Mouse (Mus musculus): ENCODE measurements around the gene Pip4k2a. TPM values are rescaled to one million over a fixed set of nuclear protein-coding genes. Genes with fewer than 3 reads are reported as not detected.

Pip4k2a gene
- polyA plus RNA-seq, 1 experiment from 2014 or later = 14.3 TPM

GRCm38 (mm10) chr2:18985506-18985905, 12.4 kb downstream of the Pip4k2a start:
- Histone ChIP-seq H3K4me1 (ENCODE audit: control insufficient read depth, insufficient read depth, low read length) (no peaks in the 10 kb centered on the region), H3K27me3 (ENCODE audit: control insufficient read depth, insufficient read depth, low read length) (no peaks in the 10 kb centered on the region), H3K4me3 (ENCODE audit: low read length) (no peak overlapping the region), H3K4me2 (replicated peaks; ENCODE audit: low read depth, low read length) (no peak overlapping the region), H3K9ac (ENCODE audit: low read depth, low read length) (no peak overlapping the region), H3K9me3 (ENCODE audit: control insufficient read depth, low read length) (peaks cover 3% of the 10 kb centered on the region; the same call in 1 of the 2 replicates), H3K27ac (ENCODE audit: low read depth, low read length) (no peak overlapping the region), H3K36me3 (ENCODE audit: control insufficient read depth, insufficient read depth, low read length) (no peaks in the 10 kb centered on the region)
- 86% methylated on average over 3 of the region's 3 CpGs for WGBS
- ATAC-seq (ENCODE audit: low FRiP score, low TSS enrichment) = no peak

GRCm38 (mm10) chr2:18984095-18984847, 13.7 kb downstream of the Pip4k2a start:
- peaks cover 3% of the 10 kb centered on the region; the same call in 1 of the 2 replicates for H3K9me3 ChIP-seq (ENCODE audit: control insufficient read depth, low read length)
- H3K27ac ChIP-seq (ENCODE audit: low read depth, low read length) = no peak overlapping the region
- no peak overlapping the region for H3K4me3 ChIP-seq (ENCODE audit: low read length)
- H3K4me1 ChIP-seq (ENCODE audit: control insufficient read depth, insufficient read depth, low read length) = no peaks in the 10 kb centered on the region
- no peak for ATAC-seq (ENCODE audit: low FRiP score, low TSS enrichment)
- WGBS = 92% methylated on average over 15 of the region's 15 CpGs
- H3K36me3 ChIP-seq (ENCODE audit: control insufficient read depth, insufficient read depth, low read length) = no peaks in the 10 kb centered on the region
- no peak overlapping the region for H3K9ac ChIP-seq (ENCODE audit: low read depth, low read length)
- H3K27me3 ChIP-seq (ENCODE audit: control insufficient read depth, insufficient read depth, low read length) = no peaks in the 10 kb centered on the region
- no peak overlapping the region for H3K4me2 ChIP-seq (replicated peaks; ENCODE audit: low read depth, low read length)

GRCm38 (mm10) chr2:18983546-18983945, 14.4 kb downstream of the Pip4k2a start:
- no peaks in the 10 kb centered on the region for H3K4me1 ChIP-seq (ENCODE audit: control insufficient read depth, insufficient read depth, low read length)
- no peak overlapping the region for H3K4me2 ChIP-seq (replicated peaks; ENCODE audit: low read depth, low read length)
- H3K9ac ChIP-seq (ENCODE audit: low read depth, low read length) = no peak overlapping the region
- no peak overlapping the region for H3K27ac ChIP-seq (ENCODE audit: low read depth, low read length)
- no peaks in the 10 kb centered on the region for H3K27me3 ChIP-seq (ENCODE audit: control insufficient read depth, insufficient read depth, low read length)
- ATAC-seq (ENCODE audit: low FRiP score, low TSS enrichment) = no peak
- peaks cover 3% of the 10 kb centered on the region; the same call in 1 of the 2 replicates for H3K9me3 ChIP-seq (ENCODE audit: control insufficient read depth, low read length)
- H3K36me3 ChIP-seq (ENCODE audit: control insufficient read depth, insufficient read depth, low read length) = no peaks in the 10 kb centered on the region
- no peak overlapping the region for H3K4me3 ChIP-seq (ENCODE audit: low read length)

- H3K9ac ChIP-seq (ENCODE audit: low read depth, low read length) = no peak overlapping the region
- H3K36me3 ChIP-seq (ENCODE audit: control insufficient read depth, insufficient read depth, low read length) = no peaks in the 10 kb centered on the region
- no peaks in the 10 kb centered on the region for H3K27me3 ChIP-seq (ENCODE audit: control insufficient read depth, insufficient read depth, low read length)
- H3K27ac ChIP-seq (ENCODE audit: low read depth, low read length) = no peak overlapping the region
- no peak for ATAC-seq (ENCODE audit: low FRiP score, low TSS enrichment)
- no peak overlapping the region for H3K4me3 ChIP-seq (ENCODE audit: low read length)
- no peak overlapping the region for H3K4me2 ChIP-seq (replicated peaks; ENCODE audit: low read depth, low read length)
- H3K4me1 ChIP-seq (ENCODE audit: control insufficient read depth, insufficient read depth, low read length) = no peaks in the 10 kb centered on the region
- H3K9me3 ChIP-seq (ENCODE audit: control insufficient read depth, low read length) = peaks cover 3% of the 10 kb centered on the region; the same call in 1 of the 2 replicates
- WGBS = 82% methylated on average over 6 of the region's 6 CpGs
Measured at GRCm38 (mm10) chr2:18982581-18982980, 15.3 kb downstream of the Pip4k2a start.

GRCm38 (mm10) chr2:18979675-18980074, 18.3 kb downstream of the Pip4k2a start:
- Histone ChIP-seq H3K36me3 (ENCODE audit: control insufficient read depth, insufficient read depth, low read length) (no peaks in the 10 kb centered on the region), H3K4me2 (replicated peaks; ENCODE audit: low read depth, low read length) (no peak overlapping the region), H3K27ac (ENCODE audit: low read depth, low read length) (no peak overlapping the region), H3K4me1 (ENCODE audit: control insufficient read depth, insufficient read depth, low read length) (no peaks in the 10 kb centered on the region; the same call in 1 of the 2 replicates), H3K27me3 (ENCODE audit: control insufficient read depth, insufficient read depth, low read length) (no peaks in the 10 kb centered on the region), H3K9me3 (ENCODE audit: control insufficient read depth, low read length) (peaks cover 3% of the 10 kb centered on the region; the same call in 1 of the 2 replicates), H3K9ac (ENCODE audit: low read depth, low read length) (no peak overlapping the region), H3K4me3 (ENCODE audit: low read length) (no peak overlapping the region)
- 74% methylated on average over 7 of the region's 7 CpGs for WGBS
- ATAC-seq (ENCODE audit: low FRiP score, low TSS enrichment) = no peak

- peaks cover 3% of the 10 kb centered on the region; the same call in 1 of the 2 replicates for H3K9me3 ChIP-seq (ENCODE audit: control insufficient read depth, low read length)
- no peak for ATAC-seq (ENCODE audit: low FRiP score, low TSS enrichment)
- no peaks in the 10 kb centered on the region; the same call in 1 of the 2 replicates for H3K4me1 ChIP-seq (ENCODE audit: control insufficient read depth, insufficient read depth, low read length)
- H3K9ac ChIP-seq (ENCODE audit: low read depth, low read length) = no peak overlapping the region
- 85% methylated on average over 4 of the region's 4 CpGs for WGBS
- H3K27me3 ChIP-seq (ENCODE audit: control insufficient read depth, insufficient read depth, low read length) = no peaks in the 10 kb centered on the region
- no peak overlapping the region for H3K4me2 ChIP-seq (replicated peaks; ENCODE audit: low read depth, low read length)
- H3K4me3 ChIP-seq (ENCODE audit: low read length) = no peak overlapping the region
- no peak overlapping the region for H3K27ac ChIP-seq (ENCODE audit: low read depth, low read length)
- no peaks in the 10 kb centered on the region for H3K36me3 ChIP-seq (ENCODE audit: control insufficient read depth, insufficient read depth, low read length)
Measured at GRCm38 (mm10) chr2:18979046-18979445, 18.9 kb downstream of the Pip4k2a start.

- WGBS = 82% methylated on average over 10 of the region's 10 CpGs
- Histone ChIP-seq H3K4me2 (replicated peaks; ENCODE audit: low read depth, low read length) (no peak overlapping the region), H3K4me1 (ENCODE audit: control insufficient read depth, insufficient read depth, low read length) (no peaks in the 10 kb centered on the region; the same call in 1 of the 2 replicates), H3K9me3 (ENCODE audit: control insufficient read depth, low read length) (peaks cover 6% of the 10 kb centered on the region), H3K9ac (ENCODE audit: low read depth, low read length) (no peak overlapping the region), H3K27ac (ENCODE audit: low read depth, low read length) (no peak overlapping the region), H3K36me3 (ENCODE audit: control insufficient read depth, insufficient read depth, low read length) (no peaks in the 10 kb centered on the region), H3K27me3 (ENCODE audit: control insufficient read depth, insufficient read depth, low read length) (no peaks in the 10 kb centered on the region), H3K4me3 (ENCODE audit: low read length) (no peak overlapping the region)
- no peak for ATAC-seq (ENCODE audit: low FRiP score, low TSS enrichment)
Measured at GRCm38 (mm10) chr2:18977201-18977805, 20.6 kb downstream of the Pip4k2a start.

GRCm38 (mm10) chr2:18976175-18976574, 21.8 kb downstream of the Pip4k2a start:
- no peak for ATAC-seq (ENCODE audit: low FRiP score, low TSS enrichment)
- no peak overlapping the region for H3K27ac ChIP-seq (ENCODE audit: low read depth, low read length)
- H3K9ac ChIP-seq (ENCODE audit: low read depth, low read length) = no peak overlapping the region
- WGBS = 91% methylated on average over 2 of the region's 2 CpGs
- H3K9me3 ChIP-seq (ENCODE audit: control insufficient read depth, low read length) = peaks cover 6% of the 10 kb centered on the region
- H3K4me3 ChIP-seq (ENCODE audit: low read length) = no peak overlapping the region
- H3K4me1 ChIP-seq (ENCODE audit: control insufficient read depth, insufficient read depth, low read length) = no peaks in the 10 kb centered on the region; the same call in 1 of the 2 replicates
- no peaks in the 10 kb centered on the region for H3K27me3 ChIP-seq (ENCODE audit: control insufficient read depth, insufficient read depth, low read length)
- no peaks in the 10 kb centered on the region for H3K36me3 ChIP-seq (ENCODE audit: control insufficient read depth, insufficient read depth, low read length)
- no peak overlapping the region for H3K4me2 ChIP-seq (replicated peaks; ENCODE audit: low read depth, low read length)
